Mouse (Mus musculus) intestine, embryonic 15.5 days (tissue): Measurements from ENCODE around the gene Tmem39b. TPM values are rescaled to one million over a fixed set of nuclear protein-coding genes. Genes with fewer than 3 reads are reported as not detected.
"Not testable (repeated sequence)": the region's sequence is repeated elsewhere in the genome, so short reads cannot be mapped to it uniquely, and the experiment has no call there.

ENCODE experiments used
- ATAC-seq: fragments of 200-750 bp; cut with Nextera tagmentation; 2 replicates; pipeline ENCODE4 v1.8.0; 2017; ENCODE audit warnings: moderate TSS enrichment, moderate library complexity
- H3K27ac ChIP-seq: fragments of 300-500 bp; sonication (generic); 2 replicates; pipeline ENCODE4 v1.5.1; 2015; ENCODE audit warnings: mild to moderate bottlenecking, inconsistent platforms
- H3K27me3 ChIP-seq: fragments of 300-500 bp; sonication (generic); replicated peaks from 2 replicates; pipeline ENCODE4 v1.6.1; 2015; ENCODE audit warnings: inconsistent platforms
- H3K36me3 ChIP-seq: fragments of 300-500 bp; sonication (generic); 2 replicates; pipeline ENCODE4 v1.6.1; 2015; ENCODE audit warnings: inconsistent platforms
- H3K4me1 ChIP-seq: fragments of 300-500 bp; sonication (generic); replicated peaks from 2 replicates; pipeline ENCODE4 v1.6.1; 2015; ENCODE audit warnings: inconsistent platforms
- H3K4me2 ChIP-seq: fragments of 300-500 bp; sonication (generic); replicated peaks from 2 replicates; pipeline ENCODE4 v1.6.1; 2015; ENCODE audit warnings: mild to moderate bottlenecking, inconsistent platforms
- H3K4me3 ChIP-seq: fragments of 300-500 bp; sonication (generic); replicated peaks from 2 replicates; pipeline ENCODE4 v1.5.1; 2015; ENCODE audit warnings: inconsistent platforms
- H3K9ac ChIP-seq: fragments of 300-500 bp; sonication (generic); 2 replicates; pipeline ENCODE4 v1.6.1; 2015; ENCODE audit warnings: inconsistent platforms
- H3K9me3 ChIP-seq: fragments of 300-500 bp; sonication (generic); 2 replicates; pipeline ENCODE4 v1.6.1; 2016; ENCODE audit warnings: inconsistent platforms
- WGBS: fragments of 180-500 bp; shearing (Covaris S2); methylation state at CpG from one replicate; pipeline ENCODE4 v1.1.7; 2015; 5-methylcytosine and 5-hydroxymethylcytosine counted together
- polyA plus RNA-seq: library from polyadenylated mRNA; unstranded; fragments of >200 nt; fragmentation: Nextera tagmentation; extraction: Ambion mirVana; gene quantifications from 2 replicates; pipeline ENCODE4 v1.2.1, GENCODE M21; 2015

Tmem39b gene
- polyA plus RNA-seq, 1 experiment from 2014 or later, result 9.4 TPM

- no peaks in the 10 kb centered on the region for H3K27me3 ChIP-seq
- 93% methylated on average over 9 of the region's 9 CpGs for WGBS
- peaks cover 33% of the 10 kb centered on the region for H3K36me3 ChIP-seq
Observed at GRCm38 (mm10) chr4:129716310-129716709, 19.7 kb upstream of the Tmem39b start.

GRCm38 (mm10) chr4:129709486-129710129 lies 13.0 kb upstream of the Tmem39b start:
- no peak overlapping the region for H3K27ac ChIP-seq
- H3K4me1 ChIP-seq, result no peaks in the 10 kb centered on the region
- WGBS, result 79% methylated on average over 8 of the region's 8 CpGs
- no peaks in the 10 kb centered on the region for H3K27me3 ChIP-seq
- H3K36me3 ChIP-seq, result peaks cover 30% of the 10 kb centered on the region
- ATAC-seq, result no peak
- H3K9ac ChIP-seq, result no peak overlapping the region
- no peak overlapping the region for H3K4me3 ChIP-seq
- H3K9me3 ChIP-seq, result no peaks in the 10 kb centered on the region
- no peak overlapping the region for H3K4me2 ChIP-seq

More at GRCm38 (mm10) chr4:129716310-129716709, 19.7 kb upstream of the Tmem39b start:
- H3K4me1 ChIP-seq, result no peaks in the 10 kb centered on the region
- H3K27ac ChIP-seq, result no peak overlapping the region
- no peak overlapping the region for H3K4me3 ChIP-seq
- ATAC-seq, result no peak
- H3K9me3 ChIP-seq, result no peaks in the 10 kb centered on the region
- no peak overlapping the region for H3K4me2 ChIP-seq
- H3K9ac ChIP-seq, result no peak overlapping the region

GRCm38 (mm10) chr4:129706750-129707149 lies 10.1 kb upstream of the Tmem39b start:
- no peak overlapping the region for H3K27ac ChIP-seq
- H3K4me3 ChIP-seq, result no peak overlapping the region
- ATAC-seq, result no peak
- peaks cover 34% of the 10 kb centered on the region for H3K36me3 ChIP-seq
- no peaks in the 10 kb centered on the region for H3K27me3 ChIP-seq
- H3K4me1 ChIP-seq, result peaks cover 15% of the 10 kb centered on the region
- 74% methylated on average over 3 of the region's 3 CpGs for WGBS
- H3K9me3 ChIP-seq, result no peaks in the 10 kb centered on the region
- no peak overlapping the region for H3K9ac ChIP-seq
- no peak overlapping the region for H3K4me2 ChIP-seq

GRCm38 (mm10) chr4:129702454-129702853 lies 5.8 kb upstream of the Tmem39b start:
- 0 out of 2 replicates have a peak overlapping the region, but pooled peaks have one; percentile 6 for H3K4me2 ChIP-seq

GRCm38 (mm10) chr4:129701503-129702377 lies 5.1 kb upstream of the Tmem39b start:
- H3K27ac ChIP-seq, result peak overlapping the region; percentile 74
- 46% methylated on average over 17 of the region's 17 CpGs for WGBS
- H3K9ac ChIP-seq, result no peak overlapping the region
- H3K27me3 ChIP-seq, result no peaks in the 10 kb centered on the region
- H3K4me2 ChIP-seq, result peak overlapping the region; percentile 33; the same call in 1 of the 2 replicates
- peaks cover 21% of the 10 kb centered on the region for H3K4me1 ChIP-seq
- H3K9me3 ChIP-seq, result no peaks in the 10 kb centered on the region
- peak; percentile 32 for ATAC-seq
- 0 out of 2 replicates have a peak overlapping the region, but pooled peaks have one; percentile 2 for H3K4me3 ChIP-seq
- peaks cover 18% of the 10 kb centered on the region; the same call in 1 of the 2 replicates for H3K36me3 ChIP-seq

More at GRCm38 (mm10) chr4:129702454-129702853, 5.8 kb upstream of the Tmem39b start:
- Histone ChIP-seq H3K27ac (peak overlapping the region; percentile 74), H3K36me3 (peaks cover 20% of the 10 kb centered on the region; the same call in 1 of the 2 replicates), H3K4me1 (peaks cover 18% of the 10 kb centered on the region), H3K4me3 (no peak overlapping the region), H3K9me3 (no peaks in the 10 kb centered on the region), H3K27me3 (no peaks in the 10 kb centered on the region), H3K9ac (no peak overlapping the region)
- WGBS, result 27% methylated on average over 11 of the region's 11 CpGs
- peak; percentile 84 for ATAC-seq

- H3K9me3 ChIP-seq, ATAC-seq, H3K27me3 ChIP-seq, H3K4me2 ChIP-seq, H3K9ac ChIP-seq, H3K4me3 ChIP-seq, H3K27ac ChIP-seq: not testable (repeated sequence)
- Histone ChIP-seq H3K4me1 (peaks cover 21% of the 10 kb centered on the region), H3K36me3 (peaks cover 11% of the 10 kb centered on the region; the same call in 1 of the 2 replicates)
- WGBS, result 92% methylated on average over 6 of the region's 6 CpGs
Observed at GRCm38 (mm10) chr4:129700661-129701060, 4.0 kb upstream of the Tmem39b start.

GRCm38 (mm10) chr4:129700216-129700615 lies 3.6 kb upstream of the Tmem39b start:
- Histone ChIP-seq H3K4me1 (peaks cover 25% of the 10 kb centered on the region), H3K9me3 (no peaks in the 10 kb centered on the region), H3K27me3 (no peaks in the 10 kb centered on the region), H3K9ac (no peak overlapping the region), H3K4me2 (no peak overlapping the region), H3K27ac (no peak overlapping the region), H3K36me3 (peaks cover 7% of the 10 kb centered on the region; the same call in 1 of the 2 replicates), H3K4me3 (no peak overlapping the region)
- 72% methylated on average over 1 of the region's 1 CpGs for WGBS
- no peak for ATAC-seq

GRCm38 (mm10) chr4:129697191-129697590 lies 553 bp upstream of the Tmem39b start:
- H3K4me2 ChIP-seq, result peak overlapping the region; percentile 83
- no peak overlapping the region for H3K27ac ChIP-seq
- H3K9me3 ChIP-seq, result no peaks in the 10 kb centered on the region
- H3K4me1 ChIP-seq, result peaks cover 14% of the 10 kb centered on the region
- H3K4me3 ChIP-seq, result peak overlapping the region; percentile 75
- H3K36me3 ChIP-seq, result peaks cover 10% of the 10 kb centered on the region; the same call in 1 of the 2 replicates
- H3K27me3 ChIP-seq, result no peaks in the 10 kb centered on the region
- H3K9ac ChIP-seq, result peak overlapping the region; percentile 63
- WGBS, result 83% methylated on average over 7 of the region's 7 CpGs
- ATAC-seq, result no peak

- 16% methylated on average over 6 of the region's 6 CpGs for WGBS
- peak overlapping the region; percentile 75 for H3K4me3 ChIP-seq
- no peak for ATAC-seq
Observed at GRCm38 (mm10) chr4:129695815-129696157, 852 bp downstream of the Tmem39b start.

GRCm38 (mm10) chr4:129684531-129684930 lies 12.1 kb downstream of the Tmem39b start:
- no peaks in the 10 kb centered on the region for H3K27me3 ChIP-seq
- H3K4me2 ChIP-seq, result no peak overlapping the region
- WGBS, result 94% methylated on average over 6 of the region's 6 CpGs
- peaks cover 37% of the 10 kb centered on the region for H3K36me3 ChIP-seq
- no peak for ATAC-seq
- H3K4me1 ChIP-seq, result no peaks in the 10 kb centered on the region
- H3K27ac ChIP-seq, result no peak overlapping the region
- no peak overlapping the region for H3K4me3 ChIP-seq
- no peaks in the 10 kb centered on the region for H3K9me3 ChIP-seq
- H3K9ac ChIP-seq, result no peak overlapping the region

More at GRCm38 (mm10) chr4:129695815-129696157, 852 bp downstream of the Tmem39b start:
- H3K27ac ChIP-seq, result no peak overlapping the region
- H3K27me3 ChIP-seq, result no peaks in the 10 kb centered on the region
- H3K4me1 ChIP-seq, result peaks cover 7% of the 10 kb centered on the region
- H3K9me3 ChIP-seq, result no peaks in the 10 kb centered on the region
- H3K36me3 ChIP-seq, result peaks cover 12% of the 10 kb centered on the region
- peak overlapping the region; percentile 83 for H3K4me2 ChIP-seq
- H3K9ac ChIP-seq, result peak overlapping the region; percentile 63

- Histone ChIP-seq H3K27me3 (no peaks in the 10 kb centered on the region), H3K27ac (no peak overlapping the region), H3K4me2 (no peak overlapping the region), H3K9me3 (no peaks in the 10 kb centered on the region), H3K9ac (no peak overlapping the region), H3K4me3 (no peak overlapping the region), H3K36me3 (peaks cover 37% of the 10 kb centered on the region), H3K4me1 (no peaks in the 10 kb centered on the region)
- ATAC-seq, result no peak
- WGBS, result 91% methylated on average over 11 of the region's 11 CpGs
Observed at GRCm38 (mm10) chr4:129683901-129684493, 12.6 kb downstream of the Tmem39b start.

- no peaks in the 10 kb centered on the region for H3K27me3 ChIP-seq
- H3K27ac ChIP-seq, result no peak overlapping the region
- H3K36me3 ChIP-seq, result peaks cover 38% of the 10 kb centered on the region
- no peaks in the 10 kb centered on the region for H3K4me1 ChIP-seq
- no peak overlapping the region for H3K4me3 ChIP-seq
- no peak overlapping the region for H3K9ac ChIP-seq
- no peaks in the 10 kb centered on the region for H3K9me3 ChIP-seq
- WGBS, result 96% methylated on average over 11 of the region's 11 CpGs
- ATAC-seq, result no peak
- no peak overlapping the region for H3K4me2 ChIP-seq
Observed at GRCm38 (mm10) chr4:129681837-129682236, 14.8 kb downstream of the Tmem39b start.
